Mouse (Mus musculus) heart, postnatal 14 days (tissue): ENCODE measurements around the gene Tmem198b. TPM values are rescaled to one million over a fixed set of nuclear protein-coding genes. Genes with fewer than 3 reads are reported as not detected.
A peak's percentile ranks its signal among the peaks of the same experiment; 100 is the strongest.
"Not testable (repeated sequence)": the region's sequence is repeated elsewhere in the genome, so short reads cannot be mapped to it uniquely, and the experiment has no call there.

Experiments used
- DNase-seq, 2 experiments: peaks; one replicate each; pipeline ENCODE4 v3.0.0; 2021 to 2022
- intact Hi-C: fragments of 180-260 bp; cut with DNase I; formaldehyde crosslinking; loops from one replicate; pipeline ENCODE4 v1.15.1; 2025
- long read RNA-seq, 2 experiments: library from polyadenylated mRNA; stranded (forward); transcript quantifications; one replicate each; pipeline ENCODE4 v2.0.0; 2021
- total RNA-seq, 2 experiments: library from RNA; stranded (reverse); gene quantifications; 2 replicates each; pipeline ENCODE4 v1.2.3; 2021

Tmem198b gene
- 10 to 100 TPM in 1 of 2 experiments, 1 to 10 TPM in 1; 8.6 to 11.1 TPM for total RNA-seq
- long read RNA-seq, experiment 1, partial matches to known transcripts = 0 of 2 reads
- long read RNA-seq, experiment 1, other reads (novel, unspliced or antisense) = 1 of 2 reads
- long read RNA-seq, experiment 2, partial matches to known transcripts = 0 of 1 reads
- long read RNA-seq, experiment 2, other reads (novel, unspliced or antisense) = 0 of 1 reads

DNA sequence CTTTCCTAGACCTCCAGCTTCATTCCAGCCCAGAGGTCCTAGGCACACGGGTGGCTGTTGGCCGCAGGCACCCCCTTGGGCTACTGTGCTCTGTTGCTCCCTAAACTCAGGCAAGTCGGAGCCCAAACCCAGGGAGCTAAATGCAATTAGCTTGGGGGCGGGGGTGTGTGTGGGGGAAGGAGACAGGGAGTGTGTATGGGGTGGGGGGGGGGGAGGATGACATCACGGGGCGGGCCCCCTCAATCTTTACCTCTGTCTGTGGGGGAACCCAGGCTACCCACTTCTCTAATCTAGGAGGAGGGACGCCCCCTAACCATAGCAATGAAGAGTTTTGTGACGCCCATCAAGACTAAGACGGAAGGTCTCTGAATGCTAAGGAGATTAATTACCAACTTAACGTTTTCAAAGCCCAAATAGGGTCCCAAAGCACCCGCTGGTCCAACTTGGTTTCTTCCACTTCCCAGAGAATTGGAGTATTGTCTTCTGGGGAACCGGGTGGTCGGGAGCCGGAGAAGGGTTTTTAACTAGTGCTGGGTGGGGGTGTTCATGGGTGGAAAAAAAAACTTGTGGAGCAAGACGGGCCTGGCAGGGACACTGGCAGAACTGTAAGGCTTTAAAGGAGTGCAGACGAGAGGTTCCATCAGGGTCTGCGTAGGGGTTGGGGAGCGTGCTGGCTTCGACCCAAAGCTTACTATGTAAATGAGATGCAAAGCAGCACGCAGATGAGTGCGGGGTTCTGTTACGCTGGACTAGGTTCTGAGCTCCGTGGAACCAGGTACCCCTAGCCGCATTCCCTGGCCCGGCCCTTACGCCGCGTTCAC is at the start of gene Tmem198b:
Tmem198b (minus strand) TSS at position 100 of the 821 bp plus-strand sequence.
- intact Hi-C loops = loop anchor here (2.0 kb wide), 1 partner anchor 56 kb away; no protein-coding TSS in a partner anchor
- DNase-seq = peak; percentile 68 to 78

- intact Hi-C loops = no loop called here
- DNase-seq = no peak
Measured at GRCm38 (mm10) chr10:128850339-128850738, 46.2 kb upstream of the Tmem198b start.

GRCm38 (mm10) chr10:128848426-128848825 is 44.3 kb upstream of the Tmem198b start:
- DNase-seq = no peak
- intact Hi-C loops = loop anchor here (5.0 kb wide), 1 partner anchor 129 kb away; no protein-coding TSS in a partner anchor

DNA sequence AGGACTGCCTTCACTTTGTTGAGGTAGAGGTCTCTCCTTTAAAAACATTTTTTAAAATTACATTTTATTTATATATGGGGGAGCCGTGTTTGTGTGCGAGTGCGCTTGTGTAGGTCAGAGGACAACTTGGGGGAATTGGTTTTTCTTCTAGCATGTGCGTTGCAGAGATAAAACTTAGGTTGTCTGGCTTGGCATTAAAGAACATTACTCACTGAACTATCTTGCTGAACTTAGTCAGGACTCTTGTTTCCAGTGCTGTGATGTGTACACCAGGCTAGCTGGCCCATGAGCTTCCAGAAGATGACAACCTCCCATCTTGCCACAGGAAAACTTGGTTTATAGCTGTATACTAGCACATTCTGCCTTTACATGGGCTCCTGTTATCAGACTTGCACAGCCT is 42.5 kb upstream of the Tmem198b start:
- intact Hi-C loops = loop anchor here (5.0 kb wide), 1 partner anchor 131 kb away; no protein-coding TSS in a partner anchor
- DNase-seq = no peak

- peak in 1 of 2 experiments; percentile 12 for DNase-seq
- intact Hi-C loops = loop anchor here (1.0 to 5.0 kb wide), 2 partner anchors 50 to 132 kb away; no protein-coding TSS in a partner anchor
Measured at GRCm38 (mm10) chr10:128845516-128845915, 41.3 kb upstream of the Tmem198b start.

GRCm38 (mm10) chr10:128843260-128843659 is 39.1 kb upstream of the Tmem198b start:
- intact Hi-C loops = no loop called here
- DNase-seq = no peak

DNA sequence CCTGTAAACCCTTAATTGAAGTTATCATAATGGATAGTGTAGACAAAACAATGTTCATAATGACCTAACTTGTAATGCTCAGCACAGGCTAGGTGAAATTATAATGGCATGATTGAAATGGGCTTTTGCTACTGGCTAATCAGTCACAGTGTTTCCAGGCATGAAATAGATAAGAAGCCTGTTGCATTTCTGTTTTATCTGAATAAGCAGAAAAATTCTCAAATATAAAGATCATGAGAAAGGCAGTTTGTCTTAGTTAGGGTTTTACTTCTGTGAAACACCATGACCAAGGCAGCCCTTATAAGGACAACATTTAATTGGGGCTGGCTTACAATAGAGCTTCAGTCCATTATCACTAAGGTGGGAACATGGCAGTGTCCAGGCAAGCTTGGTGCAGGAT is 36.4 kb upstream of the Tmem198b start:
- intact Hi-C loops = no loop called here
- no peak for DNase-seq

- intact Hi-C loops = no loop called here
- DNase-seq = no peak
Measured at GRCm38 (mm10) chr10:128839434-128839833, 35.3 kb upstream of the Tmem198b start.

DNA sequence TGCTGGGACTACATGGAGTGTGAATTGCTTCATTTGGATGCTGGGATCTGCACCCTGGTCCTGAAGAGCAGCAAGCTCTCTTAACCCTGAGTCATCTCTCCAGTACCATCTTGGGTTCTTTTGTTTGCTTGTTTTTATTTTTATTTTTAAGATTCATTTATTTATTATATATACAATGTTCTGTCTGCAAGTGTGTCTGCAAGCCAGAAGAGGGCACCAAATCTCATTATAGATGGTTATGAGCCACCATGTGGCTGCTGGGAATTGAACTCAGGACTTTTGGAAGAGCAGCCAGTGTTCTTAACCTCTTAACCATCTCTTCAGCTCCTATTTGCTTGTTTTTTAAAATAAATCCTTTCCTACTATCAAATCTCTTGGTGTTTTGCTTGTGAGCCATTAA is 33.2 kb upstream of the Tmem198b start:
- intact Hi-C loops = no loop called here

DNA sequence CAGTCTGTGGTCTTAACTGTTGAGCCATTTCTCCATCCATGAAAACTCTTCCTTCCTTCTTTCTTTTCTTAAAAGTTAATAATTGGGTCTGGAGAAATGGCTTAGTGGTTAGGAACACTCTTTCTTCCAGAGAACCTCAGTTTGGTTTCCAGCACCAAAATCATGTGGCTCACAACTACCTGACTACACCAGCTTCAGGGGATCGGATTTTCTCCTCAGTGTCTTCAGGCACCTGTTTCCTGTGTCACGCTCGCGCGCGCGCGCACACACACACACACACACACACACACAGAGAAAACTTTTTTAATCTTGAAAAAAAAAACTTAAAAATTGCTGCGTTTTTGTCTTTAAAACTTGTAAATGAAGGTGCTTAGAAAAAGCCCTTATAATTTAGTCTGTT is 19.7 kb upstream of the Tmem198b start:
- intact Hi-C loops = no loop called here

More for the DNA sequence above, 33.2 kb upstream of the Tmem198b start:
- no peak for DNase-seq

GRCm38 (mm10) chr10:128823087-128823486 is 18.9 kb upstream of the Tmem198b start:
- intact Hi-C loops, DNase-seq: not testable (repeated sequence)

More for the DNA sequence above, 19.7 kb upstream of the Tmem198b start:
- DNase-seq = no peak

- DNase-seq = no peak
- intact Hi-C loops = no loop called here
Measured at GRCm38 (mm10) chr10:128822135-128822534, 18.0 kb upstream of the Tmem198b start.

- intact Hi-C loops = loop anchor here (2.0 kb wide), 1 partner anchor 15 kb away; no protein-coding TSS in a partner anchor
- peak; percentile 98 to 99 for DNase-seq
Measured at GRCm38 (mm10) chr10:128821358-128822056, 17.3 kb upstream of the Tmem198b start, which contains the start of gene Ormdl2. Gene Ormdl2 (minus strand): TSS chr10:128821645.

DNA sequence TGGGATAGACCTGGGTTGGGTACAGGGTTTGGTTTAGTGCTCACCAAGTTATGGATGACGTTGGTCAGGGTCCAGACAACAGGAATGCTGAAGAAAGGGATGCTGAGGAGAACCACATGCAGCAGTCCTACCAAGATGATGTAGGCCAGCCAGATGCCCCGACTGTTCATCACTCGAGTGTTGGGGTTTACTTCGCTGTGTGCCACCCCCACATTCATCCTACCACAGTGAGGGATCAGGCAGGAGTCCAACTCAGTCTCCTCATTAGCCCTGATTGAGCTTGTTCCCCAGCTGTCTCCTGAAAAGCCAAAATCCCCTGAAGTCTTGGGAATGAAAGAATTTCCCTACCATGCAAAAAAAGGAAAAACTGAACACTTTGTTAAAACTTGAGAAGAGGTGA is 16.0 kb upstream of the Tmem198b start:
- no peak for DNase-seq
- intact Hi-C loops = loop anchor here (2.0 kb wide), 1 partner anchor 13 kb away; no protein-coding TSS in a partner anchor

DNA sequence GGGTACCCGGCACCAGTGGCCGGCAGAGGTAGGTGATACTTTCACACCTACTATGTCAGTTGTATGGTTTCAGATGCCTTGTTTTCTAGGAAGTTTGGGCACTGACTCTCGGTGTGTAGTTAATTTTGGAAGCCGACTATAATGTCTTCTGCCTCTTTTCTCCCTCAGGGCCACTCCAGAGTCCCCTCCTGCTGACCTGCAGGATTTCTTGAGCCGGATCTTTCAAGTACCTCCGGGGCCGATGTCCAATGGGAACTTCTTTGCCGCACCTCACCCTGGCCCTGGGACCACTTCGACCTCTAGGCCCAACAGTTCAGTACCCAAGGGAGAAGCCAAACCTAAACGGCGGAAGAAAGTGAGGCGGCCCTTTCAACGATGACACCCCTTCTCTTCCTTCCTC is 12.9 kb upstream of the Tmem198b start, which contains the start of gene Sarnp:
Sarnp (plus strand) TSS at position 301 of the 400 bp plus-strand sequence.
- no peak for DNase-seq
- intact Hi-C loops = no loop called here

- intact Hi-C loops = loop anchor here (2.0 kb wide), 1 partner anchor 14 kb away; the partner anchor contains the start of gene Ormdl2
- no peak for DNase-seq
Measured at GRCm38 (mm10) chr10:128807018-128807417, 2.8 kb upstream of the Tmem198b start.

GRCm38 (mm10) chr10:128806086-128806485 is 1.9 kb upstream of the Tmem198b start:
- intact Hi-C loops = loop anchor here (2.0 kb wide), 1 partner anchor 15 kb away; the partner anchor contains the start of gene Ormdl2
- no peak for DNase-seq

- peak; percentile 96 for DNase-seq
- intact Hi-C loops = loop anchor here (2.0 kb wide), 1 partner anchor 57 kb away; no protein-coding TSS in a partner anchor
Measured at GRCm38 (mm10) chr10:128805092-128806000, 1.2 kb upstream of the Tmem198b start.

DNA sequence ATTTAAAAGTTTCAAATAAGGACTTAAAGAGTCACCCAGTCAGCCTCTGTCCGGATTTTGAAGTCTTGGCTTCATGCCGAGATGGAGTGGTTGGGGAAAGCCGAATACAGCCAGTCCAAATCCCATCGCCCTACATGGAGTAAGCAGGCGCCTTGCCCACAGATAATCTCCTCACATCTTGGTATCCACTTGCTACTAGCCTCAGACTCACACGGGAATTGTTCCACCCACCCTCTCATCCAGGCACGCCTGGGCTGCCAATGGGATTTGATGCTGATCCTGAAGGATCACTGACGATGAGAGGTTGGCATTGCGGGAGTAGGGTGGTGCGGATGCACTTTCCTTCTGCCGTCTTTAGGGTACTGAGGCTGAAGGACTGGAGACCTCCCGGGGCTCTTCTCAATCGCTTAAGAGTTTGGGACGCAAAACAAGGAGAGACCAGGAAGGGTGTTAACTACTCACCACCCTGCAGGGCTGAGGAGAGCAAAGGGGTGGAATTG is 349 bp downstream of the Tmem198b start, which contains the start of gene Dnajc14:
Dnajc14 (plus strand) TSS at position 292 of the 500 bp plus-strand sequence.
- intact Hi-C loops = loop anchor here (2.0 kb wide), 2 partner anchors 29 to 55 kb away; no protein-coding TSS in a partner anchor
- peak; percentile 56 to 69 for DNase-seq
